Mouse (Mus musculus) spleen, adult 2 months (tissue): ENCODE results near the gene Trak2. TPM values are rescaled to one million over a fixed set of nuclear protein-coding genes. Genes with fewer than 3 reads are reported as not detected.
"Not testable (repeated sequence)": the region's sequence is repeated elsewhere in the genome, so short reads cannot be mapped to it uniquely, and the experiment has no call there.

Experiments
- DNase-seq, 2 experiments: peaks; one replicate each; pipeline versions ENCODE4 v3.0.0 to v3.0.0-alpha.2; 2012 to 2021; ENCODE audit warnings: low spot score in 2 of 2, low read depth in 1 of 2
- H3K27ac ChIP-seq: fragments of 200-500 bp; 2 replicates; pipeline ENCODE4 v1.5.1; 2012; ENCODE audit warnings: low read length, inconsistent platforms; ENCODE audit not compliant: insufficient read depth
- H3K27me3 ChIP-seq: fragments of 200-500 bp; 2 replicates; pipeline ENCODE4 v1.6.1; 2012; ENCODE audit warnings: mild to moderate bottlenecking, moderate library complexity, low read length, inconsistent platforms; ENCODE audit not compliant: control insufficient read depth, insufficient read depth
- H3K36me3 ChIP-seq: fragments of 200-500 bp; 2 replicates; pipeline ENCODE4 v1.6.1; 2012; ENCODE audit warnings: mild to moderate bottlenecking, low read length, inconsistent platforms; ENCODE audit not compliant: control insufficient read depth, insufficient read depth
- H3K4me1 ChIP-seq: fragments of 200-500 bp; 2 replicates; pipeline ENCODE4 v1.6.1; 2011; ENCODE audit warnings: inconsistent platforms; ENCODE audit not compliant: control insufficient read depth, insufficient read depth, insufficient read length
- H3K4me3 ChIP-seq: fragments of 200-500 bp; 2 replicates; pipeline ENCODE4 v1.5.1; 2011; ENCODE audit warnings: mild to moderate bottlenecking, inconsistent platforms; ENCODE audit not compliant: insufficient read depth, insufficient read length; ENCODE audit errors: extremely low read depth
- CTCF ChIP-seq: fragments of 200-500 bp; IDR thresholded peaks from 2 replicates; pipeline ENCODE4 v1.5.1; 2011; ENCODE audit warnings: mild to moderate bottlenecking, inconsistent platforms; ENCODE audit not compliant: insufficient read depth, insufficient read length, insufficient replicate concordance; ENCODE audit errors: extremely low read depth
- POLR2A ChIP-seq: fragments of 200-500 bp; IDR thresholded peaks from 2 replicates; pipeline ENCODE4 v1.6.1; 2011; ENCODE audit warnings: low read depth, low read length, inconsistent platforms
- WGBS: fragments of 180-500 bp; shearing (Covaris S2); methylation state at CpG from one replicate; pipeline ENCODE4 v1.1.7; 2018; 5-methylcytosine and 5-hydroxymethylcytosine counted together
- polyA plus RNA-seq: library from polyadenylated mRNA; depleted of rRNA; stranded (reverse); fragments of >200 nt; gene quantifications from 2 replicates; pipeline ENCODE4 v1.2.3, GENCODE M21; 2012

The Trak2 gene
- polyA plus RNA-seq, 1 experiment = 51.6 TPM

GRCm38 (mm10) chr1:58917566-58917965, 55.7 kb downstream of the Trak2 start:
- Histone ChIP-seq H3K4me1 (no peaks in the 10 kb centered on the region), H3K27me3 (no peaks in the 10 kb centered on the region), H3K36me3 (peaks cover 42% of the 10 kb centered on the region), H3K27ac (no peak overlapping the region), H3K4me3 (no peak overlapping the region)
- WGBS = 93% methylated on average over 6 of the region's 6 CpGs
- TF ChIP-seq CTCF (no peak), POLR2A (no peak)
- no peak for DNase-seq

- peaks cover 42% of the 10 kb centered on the region for H3K36me3 ChIP-seq
- no peak overlapping the region for H3K27ac ChIP-seq
- WGBS = 94% methylated on average over 12 of the region's 12 CpGs
- no peak for DNase-seq
- H3K4me3 ChIP-seq = no peak overlapping the region
- H3K4me1 ChIP-seq = no peaks in the 10 kb centered on the region
- H3K27me3 ChIP-seq = no peaks in the 10 kb centered on the region
- no peak for TF ChIP-seq CTCF
Observed at GRCm38 (mm10) chr1:58909636-58910272, 63.5 kb downstream of the Trak2 start.

GRCm38 (mm10) chr1:58903681-58904080, 69.5 kb downstream of the Trak2 start:
- Histone ChIP-seq H3K36me3 (peaks cover 37% of the 10 kb centered on the region), H3K4me3 (no peak overlapping the region), H3K4me1 (no peaks in the 10 kb centered on the region), H3K27ac (no peak overlapping the region), H3K27me3 (no peaks in the 10 kb centered on the region)
- no peak for DNase-seq
- TF ChIP-seq POLR2A (no peak), CTCF (no peak)
- 90% methylated on average over 9 of the region's 9 CpGs for WGBS

- peak; percentile 43 to 51 for DNase-seq
- H3K36me3 ChIP-seq, H3K4me1 ChIP-seq, H3K4me3 ChIP-seq, H3K27ac ChIP-seq, H3K27me3 ChIP-seq: not testable (repeated sequence)
- TF ChIP-seq CTCF = peak; percentile 47; the same call in 1 of the 2 replicates
- WGBS = 15% methylated on average over 3 of the region's 3 CpGs
Observed at GRCm38 (mm10) chr1:58897561-58897960, 75.7 kb downstream of the Trak2 start.

- H3K4me3 ChIP-seq, H3K36me3 ChIP-seq, DNase-seq, H3K27me3 ChIP-seq, H3K27ac ChIP-seq, H3K4me1 ChIP-seq: not testable (repeated sequence)
- 65% methylated on average over 7 of the region's 8 CpGs for WGBS
Observed at GRCm38 (mm10) chr1:58892386-58892785, 80.8 kb downstream of the Trak2 start.

GRCm38 (mm10) chr1:58891481-58892170, 81.6 kb downstream of the Trak2 start:
- not testable (repeated sequence) for DNase-seq, H3K27me3 ChIP-seq, H3K4me1 ChIP-seq, H3K27ac ChIP-seq, H3K36me3 ChIP-seq, H3K4me3 ChIP-seq
- 92% methylated on average over 2 of the region's 2 CpGs for WGBS

- not testable (repeated sequence) for DNase-seq, H3K27me3 ChIP-seq, H3K27ac ChIP-seq, H3K4me1 ChIP-seq, H3K36me3 ChIP-seq, H3K4me3 ChIP-seq
- WGBS = 86% methylated on average over 5 of the region's 5 CpGs
Observed at GRCm38 (mm10) chr1:58890697-58891290, 82.4 kb downstream of the Trak2 start.
